Mouse (Mus musculus) lung, adult 2 months (tissue): Measurements from ENCODE around the gene Tmem87a. TPM values are rescaled to one million over a fixed set of nuclear protein-coding genes. Genes with fewer than 3 reads are reported as not detected.

ENCODE experiments used
- DNase-seq: peaks from one replicate; pipeline ENCODE4 v3.0.0; 2022
- H3K4me1 ChIP-seq: fragments of 200-500 bp; 2 replicates; pipeline ENCODE4 v1.6.1; 2011; ENCODE audit warnings: low read length; ENCODE audit not compliant: control insufficient read depth, insufficient read depth
- H3K4me3 ChIP-seq: fragments of 200-500 bp; replicated peaks from 2 replicates; pipeline ENCODE3; 2011; ENCODE audit warnings: low read depth, mild to moderate bottlenecking, control low read depth, low read length; ENCODE audit errors: extremely low read depth
- CTCF ChIP-seq: fragments of 200-500 bp; IDR thresholded peaks from 2 replicates; pipeline ENCODE4 v1.5.1; 2011; ENCODE audit warnings: mild to moderate bottlenecking, low read length, control low read depth; ENCODE audit not compliant: insufficient read depth
- POLR2A ChIP-seq: fragments of 200-500 bp; IDR thresholded peaks from 2 replicates; pipeline ENCODE4 v1.6.1; 2011; ENCODE audit warnings: low read depth, mild to moderate bottlenecking, control low read depth, low read length, borderline replicate concordance; ENCODE audit errors: extremely low read depth
- WGBS: fragments of 180-500 bp; shearing (Covaris S2); methylation state at CpG from one replicate; pipeline ENCODE4 v1.1.7; 2018; 5-methylcytosine and 5-hydroxymethylcytosine counted together
- polyA plus RNA-seq: library from polyadenylated mRNA; depleted of rRNA; stranded (reverse); fragments of >200 nt; gene quantifications from 2 replicates; pipeline ENCODE4 v1.2.3, GENCODE M21; 2012; rRNA removed

Tmem87a gene
- polyA plus RNA-seq, 1 experiment = 15.7 TPM

- no peak for TF ChIP-seq CTCF
- no peak for TF ChIP-seq POLR2A
- Histone ChIP-seq H3K4me3 (no peak overlapping the region), H3K4me1 (peaks cover 3% of the 10 kb centered on the region)
- 70% methylated on average over 4 of the region's 4 CpGs for WGBS
- DNase-seq = no peak
Measured at GRCm38 (mm10) chr2:120314487-120314886, 89.4 kb downstream of the Tmem87a start.

- TF ChIP-seq POLR2A (no peak), CTCF (no peak)
- peak; percentile 41 for DNase-seq
- 34% methylated on average over 3 of the region's 3 CpGs for WGBS
- Histone ChIP-seq H3K4me1 (peaks cover 3% of the 10 kb centered on the region), H3K4me3 (no peak within 1 kb of the TSS)
Measured at GRCm38 (mm10) chr2:120313976-120314375, 89.9 kb downstream of the Tmem87a start, which contains the start of gene Pla2g4f. Gene Pla2g4f, minus strand, starts transcription at chr2:120314165.

- peak; percentile 16 for DNase-seq
- TF ChIP-seq CTCF = no peak
- no peak overlapping the region for H3K4me3 ChIP-seq
- WGBS = 63% methylated on average over 7 of the region's 7 CpGs
- peaks cover 3% of the 10 kb centered on the region for H3K4me1 ChIP-seq
Measured at GRCm38 (mm10) chr2:120312276-120312825, 91.6 kb downstream of the Tmem87a start.

Other genes starting within 250 kb of the Tmem87a start
- gene Ehd4, start 249.5 kb downstream of the Tmem87a start, polyA plus RNA-seq = 236 and 247 TPM in 2 replicates
- gene Pla2g4e, start 158.8 kb downstream of the Tmem87a start, polyA plus RNA-seq = 0.24 and 6.3 TPM in 2 replicates
- gene Pla2g4d, start 114.9 kb downstream of the Tmem87a start, polyA plus RNA-seq = 2.2 TPM in 1 of 2 replicates, not detected in the other
- gene Pla2g4f, start 89.9 kb downstream of the Tmem87a start, polyA plus RNA-seq = 4.4 and 12.4 TPM in 2 replicates
- 25.0 and 27.0 TPM in 2 replicates for gene Vps39, start 51.0 kb downstream of the Tmem87a start, polyA plus RNA-seq
- 10.5 and 16.7 TPM in 2 replicates for gene Ganc, start 217 bp downstream of the Tmem87a start, polyA plus RNA-seq
- 0.54 and 3.5 TPM in 2 replicates for gene Capn3, start 51.9 kb upstream of the Tmem87a start, polyA plus RNA-seq
- 48.6 and 51.0 TPM in 2 replicates for gene Zfp106, start 159.7 kb upstream of the Tmem87a start, polyA plus RNA-seq
- gene Snap23, start 163.6 kb upstream of the Tmem87a start, polyA plus RNA-seq = 5.2 and 11.1 TPM in 2 replicates
- gene Haus2, start 205.3 kb upstream of the Tmem87a start, polyA plus RNA-seq = 2.1 and 3.2 TPM in 2 replicates
- gene Lrrc57, start 205.4 kb upstream of the Tmem87a start, polyA plus RNA-seq = 9.3 and 12.9 TPM in 2 replicates
- gene Stard9, start 225.0 kb upstream of the Tmem87a start, polyA plus RNA-seq = 28.3 and 34.7 TPM in 2 replicates